Mouse (Mus musculus): ENCODE measurements around the gene Arl2. TPM values are rescaled to one million over a fixed set of nuclear protein-coding genes. Genes with fewer than 3 reads are reported as not detected.

The Arl2 gene
- total RNA-seq, 2 experiments from 2014 or later, result 53.0 to 60.2 TPM

Other genes starting within 250 kb of the Arl2 start
- gene Tigd3, start 247.4 kb downstream of the Arl2 start, total RNA-seq (2021), result 1 to 10 TPM; 4.4 to 5.5 TPM
- 10 to 100 TPM; 76.0 to 79.9 TPM for gene Dpf2, start 228.5 kb downstream of the Arl2 start, total RNA-seq (2021)
- gene Cdc42ep2, start 216.7 kb downstream of the Arl2 start, total RNA-seq (2021), result 1 to 10 TPM; 5.2 to 5.7 TPM
- gene Pola2, start 177.3 kb downstream of the Arl2 start, total RNA-seq (2021), result 10 to 100 TPM in 1 of 2 experiments, 1 to 10 TPM in 1; 10.0 to 10.1 TPM
- not detected for gene Slc22a20, start 155.4 kb downstream of the Arl2 start, total RNA-seq (2021)
- gene Capn1, start 125.7 kb downstream of the Arl2 start, total RNA-seq (2021), result 10 to 100 TPM; 17.7 to 19.1 TPM
- 10 to 100 TPM; 40.6 to 41.2 TPM for gene Syvn1, start 95.0 kb downstream of the Arl2 start, total RNA-seq (2021)
- 10 to 100 TPM; 40.3 to 42.4 TPM for gene Mrpl49, start 83.8 kb downstream of the Arl2 start, total RNA-seq (2021)
- gene Fau, start 83.7 kb downstream of the Arl2 start, total RNA-seq (2021), result 100 to 1,000 TPM; 656 to 785 TPM
- 10 to 100 TPM; 37.3 to 41.2 TPM for gene Znhit2, start 80.4 kb downstream of the Arl2 start, total RNA-seq (2021)
- gene Tm7sf2, start 73.2 kb downstream of the Arl2 start, total RNA-seq (2021), result 10 to 100 TPM; 60.0 to 70.8 TPM
- 10 to 100 TPM; 82.0 to 92.0 TPM for gene Vps51, start 64.3 kb downstream of the Arl2 start, total RNA-seq (2021)
- not detected for gene Tmem262, start 61.5 kb downstream of the Arl2 start, total RNA-seq (2021)
- gene Gm28374, start 59.3 kb downstream of the Arl2 start, total RNA-seq (2021), result under 1 TPM; 0.56 to 0.85 TPM
- 10 to 100 TPM; 36.8 to 37.6 TPM for gene Zfpl1, start 56.6 kb downstream of the Arl2 start, total RNA-seq (2021)
- 1 to 10 TPM; 1.1 to 1.3 TPM for gene Cdca5, start 56.6 kb downstream of the Arl2 start, total RNA-seq (2021)
- gene AC131692.1, start 47.1 kb downstream of the Arl2 start, total RNA-seq (2021), result under 1 TPM in 1 of 2 experiments, not detected in 1; 0.80 TPM
- under 1 TPM; 0.32 to 0.38 TPM for gene Naaladl1, start 35.8 kb downstream of the Arl2 start, total RNA-seq (2021)
- 10 to 100 TPM; 18.8 to 21.6 TPM for gene Sac3d1, start 22.9 kb downstream of the Arl2 start, total RNA-seq (2021)
- 10 to 100 TPM; 35.0 to 35.4 TPM for gene Snx15, start 13.2 kb downstream of the Arl2 start, total RNA-seq (2021)
- under 1 TPM in 1 of 2 experiments, not detected in 1; 0.59 TPM for gene Batf2, start 565 bp downstream of the Arl2 start, total RNA-seq (2021)
- not detected for gene Majin, start 42.8 kb upstream of the Arl2 start, total RNA-seq (2021)
- not detected for gene Gpha2, start 84.8 kb upstream of the Arl2 start, total RNA-seq (2021)
- gene Ppp2r5b, start 94.3 kb upstream of the Arl2 start, total RNA-seq (2021), result 100 to 1,000 TPM; 187 to 188 TPM
- gene Atg2a, start 100.1 kb upstream of the Arl2 start, total RNA-seq (2021), result 10 to 100 TPM; 31.3 to 31.6 TPM
- 10 to 100 TPM; 75.1 to 82.7 TPM for gene Ehd1, start 135.2 kb upstream of the Arl2 start, total RNA-seq (2021)
- gene Cdc42bpg, start 164.9 kb upstream of the Arl2 start, total RNA-seq (2021), result 1 to 10 TPM; 5.0 TPM
- gene Men1, start 193.4 kb upstream of the Arl2 start, total RNA-seq (2021), result 10 to 100 TPM; 72.0 to 73.6 TPM
- 10 to 100 TPM; 79.3 to 86.2 TPM for gene Map4k2, start 199.6 kb upstream of the Arl2 start, total RNA-seq (2021)
- gene Sf1, start 222.1 kb upstream of the Arl2 start, total RNA-seq (2021), result 100 to 1,000 TPM; 190 to 194 TPM
- gene Pygm, start 242.9 kb upstream of the Arl2 start, total RNA-seq (2021), result 10 to 100 TPM; 16.2 to 17.4 TPM

All from layer of hippocampus, postnatal 10 days (tissue).